Mouse (Mus musculus) retina, adult 2 months (tissue): ENCODE measurements around the gene Mrpl22.

Experiments used
- DNase-seq: peaks from one replicate; pipeline ENCODE4 v3.0.0-alpha.2; 2012; ENCODE audit warnings: low read depth, low spot score

Mrpl22 gene

GRCm38 (mm10) chr11:58171459-58172091 is at the start of gene Mrpl22:
Gene Mrpl22 (plus strand): TSS chr11:58171661.
- DNase-seq: peak; percentile 82

GRCm38 (mm10) chr11:58123711-58124110 is 47.8 kb upstream of the Mrpl22 start:
- DNase-seq: no peak

GRCm38 (mm10) chr11:58125021-58125420 is 46.4 kb upstream of the Mrpl22 start:
- DNase-seq: no peak

GRCm38 (mm10) chr11:58126397-58127160 is 44.9 kb upstream of the Mrpl22 start:
- DNase-seq: peak; percentile 47

- no peak for DNase-seq
Observed at GRCm38 (mm10) chr11:58127544-58127943, 43.9 kb upstream of the Mrpl22 start.

GRCm38 (mm10) chr11:58129302-58129843 is 42.1 kb upstream of the Mrpl22 start:
- DNase-seq: no peak

GRCm38 (mm10) chr11:58132026-58132425 is 39.4 kb upstream of the Mrpl22 start:
- DNase-seq: no peak

GRCm38 (mm10) chr11:58134869-58135268 is 36.6 kb upstream of the Mrpl22 start:
- no peak for DNase-seq

GRCm38 (mm10) chr11:58135296-58135695 is 36.2 kb upstream of the Mrpl22 start:
- no peak for DNase-seq

DNA sequence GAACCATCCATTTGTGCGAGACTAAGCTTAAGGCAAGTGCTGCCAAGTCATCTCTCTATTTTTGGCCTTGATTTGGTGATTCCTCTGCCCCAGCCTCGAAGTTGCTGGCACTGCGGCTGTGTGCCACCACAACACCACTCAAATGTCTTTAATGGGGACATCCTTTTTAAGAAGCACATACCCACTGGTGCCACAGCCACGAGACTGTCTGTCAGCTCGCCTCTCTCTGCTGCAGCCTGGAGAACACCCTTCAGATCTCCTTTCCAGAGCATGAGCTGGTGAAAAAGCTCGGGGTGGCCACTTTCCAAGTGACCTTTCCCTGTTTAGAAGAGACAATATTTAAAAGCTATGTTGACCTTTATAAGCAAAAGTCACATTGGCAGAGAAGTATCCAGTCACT is 34.8 kb upstream of the Mrpl22 start:
- no peak for DNase-seq

GRCm38 (mm10) chr11:58138821-58139220 is 32.6 kb upstream of the Mrpl22 start:
- no peak for DNase-seq

- DNase-seq: no peak
Observed at GRCm38 (mm10) chr11:58139466-58139865, 32.0 kb upstream of the Mrpl22 start.

- DNase-seq: no peak
Observed at GRCm38 (mm10) chr11:58143704-58144426, 27.6 kb upstream of the Mrpl22 start.

- DNase-seq: no peak
Observed at GRCm38 (mm10) chr11:58146241-58146640, 25.2 kb upstream of the Mrpl22 start.

- DNase-seq: no peak
Observed at GRCm38 (mm10) chr11:58155458-58155857, 16.0 kb upstream of the Mrpl22 start.

- DNase-seq: no peak
Observed at GRCm38 (mm10) chr11:58156871-58157270, 14.6 kb upstream of the Mrpl22 start.

- DNase-seq: no peak
Observed at GRCm38 (mm10) chr11:58165072-58165471, 6.4 kb upstream of the Mrpl22 start.

GRCm38 (mm10) chr11:58167822-58168166 is 3.7 kb upstream of the Mrpl22 start:
- DNase-seq: no peak

GRCm38 (mm10) chr11:58168167-58168915 is 3.1 kb upstream of the Mrpl22 start, which contains the start of gene Gemin5:
Gene Gemin5 (minus strand): TSS chr11:58168539.
- DNase-seq: peak; percentile 67

DNA sequence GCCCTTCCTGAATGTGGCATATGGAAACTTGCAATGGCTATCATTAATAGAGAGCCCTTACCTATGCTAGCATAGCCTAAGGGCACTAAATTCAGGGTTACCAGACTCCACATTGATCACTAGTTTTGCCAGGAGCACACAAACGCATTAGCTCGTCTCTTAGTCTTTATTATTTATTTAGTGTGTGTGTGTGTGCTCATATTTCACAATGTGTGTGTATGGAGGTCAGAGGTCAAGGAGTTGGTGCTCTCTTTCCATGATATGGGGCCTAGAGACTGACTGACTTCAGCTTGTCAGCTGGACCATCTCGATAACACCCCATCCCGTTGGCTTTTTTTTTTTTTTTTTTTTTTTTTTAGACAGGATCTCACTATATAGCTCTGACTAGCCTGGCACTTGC is 1.8 kb upstream of the Mrpl22 start:
- DNase-seq: no peak

GRCm38 (mm10) chr11:58179563-58179962 is 8.1 kb downstream of the Mrpl22 start:
- peak; percentile 69 for DNase-seq
